Mouse (Mus musculus): ENCODE results near the gene Tmem109. TPM values are rescaled to one million over a fixed set of nuclear protein-coding genes. Genes with fewer than 3 reads are reported as not detected.

The Tmem109 gene
- polyA plus RNA-seq, 1 experiment from 2014 or later: 50.7 TPM

DNA sequence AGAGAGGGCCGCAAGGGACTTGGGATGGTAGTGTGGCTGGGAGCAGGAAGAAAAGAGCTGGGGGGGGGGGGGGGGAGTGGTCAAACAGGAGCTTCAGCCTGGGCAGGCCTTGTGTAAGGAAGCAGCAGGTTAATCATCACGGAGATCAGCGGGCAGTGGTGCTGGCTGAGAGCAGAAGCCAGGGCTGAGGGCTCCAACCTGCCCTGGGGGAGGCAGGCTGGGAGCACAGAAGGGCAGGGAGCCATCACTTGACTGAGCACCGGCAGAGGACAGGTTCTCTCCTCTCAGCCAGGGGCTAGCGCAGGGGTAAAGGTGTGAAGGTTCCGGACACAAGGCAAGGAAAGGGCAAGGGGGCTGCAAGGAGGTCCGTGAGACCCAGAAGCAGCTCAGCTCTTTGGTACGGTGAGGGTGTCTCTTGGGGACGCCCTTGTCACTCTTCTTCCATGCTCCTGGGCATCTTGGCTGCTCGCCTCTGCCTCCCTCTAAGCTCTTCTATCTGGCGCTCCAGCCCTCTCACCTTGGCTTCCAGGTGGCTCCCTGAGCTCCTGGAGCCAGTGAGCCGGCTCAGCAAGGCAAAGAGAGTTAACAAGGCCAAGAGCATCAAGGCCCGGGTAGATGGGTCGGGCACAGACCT, 10.4 kb downstream of the Tmem109 start:
- no peak overlapping the region for H3K9ac ChIP-seq (ENCODE audit: low read depth, low read length)
- H3K4me1 ChIP-seq (ENCODE audit: control insufficient read depth, insufficient read depth, low read depth, low read length): peaks cover 22% of the 10 kb centered on the region
- no peak overlapping the region for H3K4me2 ChIP-seq (ENCODE audit: low read length)
- no peak overlapping the region for H3K27ac ChIP-seq (ENCODE audit: low read depth, low read length)
- H3K9me3 ChIP-seq (ENCODE audit: control insufficient read depth, low read length): no peaks in the 10 kb centered on the region
- no peak for ATAC-seq
- 78% methylated on average over 14 of the region's 14 CpGs for WGBS
- H3K27me3 ChIP-seq (replicated peaks; ENCODE audit: control insufficient read depth, insufficient read depth, low read length): no peaks in the 10 kb centered on the region
- no peak overlapping the region for H3K4me3 ChIP-seq (ENCODE audit: low read length)
- H3K36me3 ChIP-seq (ENCODE audit: control insufficient read depth, insufficient read depth, low read length): peaks cover 25% of the 10 kb centered on the region

DNA sequence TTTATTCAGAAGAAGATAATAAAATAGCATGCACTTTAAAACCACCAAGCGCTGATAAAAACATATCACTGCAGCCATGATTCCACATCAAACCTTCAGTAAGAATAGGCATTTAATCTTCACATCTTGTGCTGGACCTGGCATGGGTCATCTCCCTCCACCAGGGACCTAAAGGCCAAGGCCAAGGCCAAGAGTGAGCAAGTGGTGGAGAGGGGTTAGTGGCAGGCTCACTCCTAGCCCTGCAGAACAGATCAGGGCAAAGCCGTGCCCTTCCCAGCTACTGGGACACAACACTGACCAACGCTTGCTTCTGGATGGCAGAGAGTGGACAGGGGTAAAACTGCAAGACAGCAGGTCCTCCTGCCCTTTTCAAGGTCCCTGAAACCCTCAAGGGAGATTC, 11.1 kb downstream of the Tmem109 start:
- Histone ChIP-seq H3K9ac (ENCODE audit: low read depth, low read length) (no peak overlapping the region), H3K27ac (ENCODE audit: low read depth, low read length) (no peak overlapping the region), H3K4me1 (ENCODE audit: control insufficient read depth, insufficient read depth, low read depth, low read length) (peaks cover 22% of the 10 kb centered on the region), H3K4me2 (ENCODE audit: low read length) (no peak overlapping the region), H3K9me3 (ENCODE audit: control insufficient read depth, low read length) (no peaks in the 10 kb centered on the region), H3K4me3 (ENCODE audit: low read length) (no peak overlapping the region), H3K27me3 (replicated peaks; ENCODE audit: control insufficient read depth, insufficient read depth, low read length) (no peaks in the 10 kb centered on the region), H3K36me3 (ENCODE audit: control insufficient read depth, insufficient read depth, low read length) (peaks cover 31% of the 10 kb centered on the region)
- WGBS: 91% methylated on average over 3 of the region's 3 CpGs
- ATAC-seq: no peak

DNA sequence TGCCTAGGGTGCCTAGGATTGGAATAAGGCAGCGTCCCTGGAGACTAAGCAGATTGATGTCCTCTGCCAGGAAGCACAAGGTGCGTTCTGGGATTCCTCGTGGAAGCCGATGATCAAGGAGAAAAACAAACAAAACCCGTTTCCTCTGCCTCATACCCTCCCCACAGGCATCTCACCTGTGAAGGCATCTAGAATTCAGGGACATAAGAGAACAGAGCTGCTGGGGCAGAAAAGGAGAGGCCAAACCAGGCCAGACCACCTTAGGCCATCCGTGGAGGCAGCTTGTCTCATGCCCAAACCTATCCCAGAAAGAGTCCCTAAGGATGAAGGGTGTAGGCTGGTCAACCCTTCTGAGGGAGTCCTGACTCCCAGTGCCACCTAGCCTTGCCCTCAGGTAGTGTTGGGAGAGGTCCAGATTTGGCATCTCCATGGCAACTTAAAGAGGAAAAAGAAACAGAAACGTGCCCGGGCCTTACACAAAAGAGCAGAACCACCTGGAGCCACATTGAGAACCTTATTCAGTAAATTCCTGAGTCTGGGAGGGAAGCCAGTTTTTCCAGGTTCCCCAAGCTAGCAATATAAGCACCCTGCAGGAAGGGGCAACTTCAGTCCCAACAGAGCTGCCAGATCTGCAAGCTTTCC, 11.8 kb downstream of the Tmem109 start, which contains the start of gene Tmem132a:
TSS of gene Tmem132a (minus strand) at position 55 of the 642 bp plus-strand sequence.
- H3K9ac ChIP-seq (ENCODE audit: low read depth, low read length): peak within 1 kb of the TSS; percentile 95
- WGBS: 3% methylated on average over 8 of the region's 8 CpGs
- H3K27me3 ChIP-seq (replicated peaks; ENCODE audit: control insufficient read depth, insufficient read depth, low read length): no peaks in the 10 kb centered on the region
- H3K36me3 ChIP-seq (ENCODE audit: control insufficient read depth, insufficient read depth, low read length): peaks cover 38% of the 10 kb centered on the region
- peak within 1 kb of the TSS; percentile 88 for H3K27ac ChIP-seq (ENCODE audit: low read depth, low read length)
- peak within 1 kb of the TSS; percentile 85 for H3K4me3 ChIP-seq (ENCODE audit: low read length)
- H3K9me3 ChIP-seq (ENCODE audit: control insufficient read depth, low read length): no peaks in the 10 kb centered on the region
- peak within 1 kb of the TSS; percentile 82 for H3K4me2 ChIP-seq (ENCODE audit: low read length)
- ATAC-seq: peak; percentile 58
- peaks cover 22% of the 10 kb centered on the region for H3K4me1 ChIP-seq (ENCODE audit: control insufficient read depth, insufficient read depth, low read depth, low read length)

DNA sequence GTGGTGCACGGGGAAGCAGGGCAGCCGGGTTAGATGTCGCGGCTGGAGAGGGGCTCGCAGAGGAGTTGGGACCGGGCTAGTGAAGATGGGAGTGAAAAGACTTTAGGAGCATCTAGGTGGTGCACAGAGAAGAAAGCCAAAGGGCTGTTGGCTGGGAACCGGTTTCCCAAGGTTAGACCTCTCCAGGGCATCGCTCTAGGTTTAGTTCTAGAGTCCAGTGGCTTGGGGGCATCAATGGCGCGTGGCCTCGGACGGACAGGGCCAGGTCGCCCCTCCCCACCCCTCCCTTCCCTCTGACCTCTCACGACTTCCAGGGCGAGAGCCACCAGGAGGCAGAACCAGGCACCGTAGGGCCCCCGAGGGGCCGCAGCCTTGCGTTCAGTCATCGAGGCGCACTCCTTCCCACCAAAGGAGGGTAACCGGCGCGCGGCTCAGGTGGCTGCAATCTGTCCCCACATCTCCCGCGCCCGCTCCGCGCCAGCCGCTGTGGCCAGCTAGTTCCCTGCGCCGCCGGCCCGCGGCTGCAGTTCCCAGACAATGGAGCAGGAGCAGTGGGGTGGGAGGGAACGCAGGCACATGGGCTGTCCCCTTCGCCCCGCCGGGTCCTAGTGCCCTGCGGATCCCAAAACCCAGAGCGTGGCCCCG, 12.4 kb downstream of the Tmem109 start:
- H3K4me2 ChIP-seq (ENCODE audit: low read length): peak overlapping the region; percentile 82
- H3K27ac ChIP-seq (ENCODE audit: low read depth, low read length): peak overlapping the region; percentile 88
- WGBS: 0% methylated on average over 43 of the region's 43 CpGs
- peak; percentile 95 for ATAC-seq
- H3K4me3 ChIP-seq (ENCODE audit: low read length): peak overlapping the region; percentile 85
- peak overlapping the region; percentile 95 for H3K9ac ChIP-seq (ENCODE audit: low read depth, low read length)
- H3K9me3 ChIP-seq (ENCODE audit: control insufficient read depth, low read length): no peaks in the 10 kb centered on the region
- peaks cover 22% of the 10 kb centered on the region for H3K4me1 ChIP-seq (ENCODE audit: control insufficient read depth, insufficient read depth, low read depth, low read length)
- H3K36me3 ChIP-seq (ENCODE audit: control insufficient read depth, insufficient read depth, low read length): peaks cover 44% of the 10 kb centered on the region
- H3K27me3 ChIP-seq (replicated peaks; ENCODE audit: control insufficient read depth, insufficient read depth, low read length): no peaks in the 10 kb centered on the region

DNA sequence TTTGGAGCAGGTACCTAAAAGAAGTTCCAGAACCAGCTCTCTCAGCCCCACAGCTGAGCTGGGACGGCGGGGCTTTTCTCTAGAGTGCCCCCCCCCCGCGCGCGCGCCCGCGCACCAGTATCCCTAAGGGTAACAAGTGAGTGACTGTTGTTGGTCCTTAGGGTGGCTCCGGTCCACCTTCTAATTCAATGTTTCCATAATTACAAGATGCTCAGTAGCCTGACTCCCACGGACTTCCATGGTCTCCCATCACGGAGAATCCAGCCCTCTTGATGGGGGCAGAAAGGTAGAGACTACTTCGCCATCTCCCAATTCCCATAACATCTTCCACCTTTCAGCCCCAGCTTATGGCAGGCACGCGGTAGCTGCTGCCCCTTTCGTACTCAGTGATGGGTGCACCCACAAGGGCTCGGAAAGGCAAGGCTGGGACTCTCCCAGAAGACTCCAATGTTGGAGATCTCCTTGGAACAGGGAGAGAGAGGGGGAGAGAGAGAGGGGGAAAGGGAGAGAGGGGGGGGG, 13.1 kb downstream of the Tmem109 start:
- Histone ChIP-seq H3K9ac (ENCODE audit: low read depth, low read length) (peak overlapping the region; percentile 95), H3K9me3 (ENCODE audit: control insufficient read depth, low read length) (no peaks in the 10 kb centered on the region), H3K27me3 (replicated peaks; ENCODE audit: control insufficient read depth, insufficient read depth, low read length) (no peaks in the 10 kb centered on the region), H3K4me3 (ENCODE audit: low read length) (peak overlapping the region; percentile 85), H3K27ac (ENCODE audit: low read depth, low read length) (peak overlapping the region; percentile 88), H3K36me3 (ENCODE audit: control insufficient read depth, insufficient read depth, low read length) (peaks cover 43% of the 10 kb centered on the region), H3K4me1 (ENCODE audit: control insufficient read depth, insufficient read depth, low read depth, low read length) (peaks cover 22% of the 10 kb centered on the region), H3K4me2 (ENCODE audit: low read length) (peak overlapping the region; percentile 82)
- under 1% methylated on average over 17 of the region's 17 CpGs for WGBS
- ATAC-seq: peak; percentile 40

DNA sequence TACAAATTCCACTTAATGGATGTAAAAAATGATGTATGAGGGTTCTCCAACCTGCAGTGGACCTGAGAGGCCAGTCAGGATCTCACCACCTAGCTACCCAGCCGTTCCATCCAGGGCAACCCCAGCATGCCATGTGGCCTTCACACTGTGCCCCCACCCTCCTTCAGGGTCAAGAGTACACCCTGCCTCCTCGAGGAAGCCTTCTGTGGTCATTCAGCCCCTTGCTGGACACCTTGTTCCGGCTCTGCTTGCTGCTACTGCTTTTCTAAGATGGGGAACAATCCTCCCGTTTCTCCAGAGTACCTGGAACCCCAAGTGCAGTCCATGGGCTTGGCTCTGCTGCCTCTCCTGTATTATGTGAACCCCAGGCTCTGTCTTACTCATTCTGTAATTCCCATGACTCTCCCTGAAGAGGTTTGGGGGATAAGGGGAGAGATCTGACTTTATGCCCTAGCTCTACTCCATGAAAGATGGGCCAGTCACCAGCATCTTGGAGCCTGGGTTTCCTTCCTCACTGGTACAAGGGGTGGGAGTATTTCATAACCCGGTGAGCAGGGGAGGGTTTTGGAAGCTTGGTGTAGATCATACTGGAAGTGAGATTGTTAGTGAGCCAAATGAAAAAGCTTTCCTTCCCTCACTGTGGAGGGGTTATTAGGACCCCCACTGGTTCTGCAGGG, 13.7 kb downstream of the Tmem109 start:
- Histone ChIP-seq H3K9me3 (ENCODE audit: control insufficient read depth, low read length) (no peaks in the 10 kb centered on the region), H3K36me3 (ENCODE audit: control insufficient read depth, insufficient read depth, low read length) (peaks cover 49% of the 10 kb centered on the region), H3K27me3 (replicated peaks; ENCODE audit: control insufficient read depth, insufficient read depth, low read length) (no peaks in the 10 kb centered on the region), H3K4me3 (ENCODE audit: low read length) (peak overlapping the region; percentile 85), H3K27ac (ENCODE audit: low read depth, low read length) (peak overlapping the region; percentile 35), H3K4me2 (ENCODE audit: low read length) (peak overlapping the region; percentile 82), H3K4me1 (ENCODE audit: control insufficient read depth, insufficient read depth, low read depth, low read length) (peaks cover 22% of the 10 kb centered on the region), H3K9ac (ENCODE audit: low read depth, low read length) (peak overlapping the region; percentile 95)
- ATAC-seq: 0 out of 2 replicates have a peak, but pooled peaks have one; percentile 1
- WGBS: 18% methylated on average over 5 of the region's 5 CpGs

DNA sequence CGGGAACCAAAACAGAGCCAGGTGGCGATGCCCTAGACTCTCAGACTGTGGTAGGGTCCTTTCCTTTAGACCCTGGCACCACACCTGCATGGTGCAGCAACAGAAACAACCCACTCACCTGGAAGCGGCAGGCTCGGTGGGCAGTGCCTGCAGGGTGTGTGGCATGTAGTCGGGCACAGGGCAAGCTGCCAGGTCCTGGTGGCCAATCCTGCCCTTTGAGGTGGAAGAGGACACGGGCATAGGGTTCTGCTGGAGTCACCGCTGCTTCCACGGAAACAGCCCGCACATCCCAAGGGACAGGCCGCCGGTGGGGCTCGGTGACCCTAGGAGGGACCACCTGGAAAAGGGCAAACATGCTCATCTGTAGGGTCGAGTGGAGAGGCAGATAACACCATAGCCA, 15.4 kb downstream of the Tmem109 start:
- no peak overlapping the region for H3K9ac ChIP-seq (ENCODE audit: low read depth, low read length)
- no peak overlapping the region for H3K27ac ChIP-seq (ENCODE audit: low read depth, low read length)
- no peak overlapping the region for H3K4me3 ChIP-seq (ENCODE audit: low read length)
- H3K27me3 ChIP-seq (replicated peaks; ENCODE audit: control insufficient read depth, insufficient read depth, low read length): no peaks in the 10 kb centered on the region
- H3K4me1 ChIP-seq (ENCODE audit: control insufficient read depth, insufficient read depth, low read depth, low read length): peaks cover 22% of the 10 kb centered on the region
- ATAC-seq: no peak
- no peaks in the 10 kb centered on the region for H3K9me3 ChIP-seq (ENCODE audit: control insufficient read depth, low read length)
- no peak overlapping the region for H3K4me2 ChIP-seq (ENCODE audit: low read length)
- WGBS: 91% methylated on average over 13 of the region's 13 CpGs
- peaks cover 55% of the 10 kb centered on the region for H3K36me3 ChIP-seq (ENCODE audit: control insufficient read depth, insufficient read depth, low read length)

DNA sequence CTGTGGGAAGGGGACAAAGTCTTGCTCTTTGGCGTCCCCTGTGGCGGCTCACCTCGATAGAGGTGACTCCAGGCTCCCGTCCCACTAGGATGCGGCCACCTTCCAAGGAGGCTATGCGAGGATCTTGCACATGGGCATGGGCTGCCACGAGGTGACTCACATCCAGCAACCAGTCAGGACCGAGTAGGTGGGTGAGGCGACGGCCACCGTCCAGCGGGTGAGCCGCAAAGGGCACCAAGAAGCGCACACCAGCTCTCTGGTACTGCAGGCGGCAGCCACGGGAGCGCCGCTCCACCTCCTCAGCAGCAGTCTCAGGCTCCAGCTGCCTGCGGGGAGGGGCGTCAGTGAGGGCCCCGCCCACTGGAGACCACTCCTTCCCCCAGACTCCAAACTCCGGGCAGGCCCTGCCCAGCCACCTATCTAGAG, 21.7 kb downstream of the Tmem109 start:
- Histone ChIP-seq H3K27ac (ENCODE audit: low read depth, low read length) (no peak overlapping the region), H3K27me3 (replicated peaks; ENCODE audit: control insufficient read depth, insufficient read depth, low read length) (no peaks in the 10 kb centered on the region), H3K9me3 (ENCODE audit: control insufficient read depth, low read length) (no peaks in the 10 kb centered on the region), H3K4me2 (ENCODE audit: low read length) (no peak overlapping the region), H3K4me3 (ENCODE audit: low read length) (no peak overlapping the region), H3K9ac (ENCODE audit: low read depth, low read length) (no peak overlapping the region), H3K4me1 (ENCODE audit: control insufficient read depth, insufficient read depth, low read depth, low read length) (no peaks in the 10 kb centered on the region; the same call in 1 of the 2 replicates), H3K36me3 (ENCODE audit: control insufficient read depth, insufficient read depth, low read length) (peaks cover 71% of the 10 kb centered on the region)
- WGBS: 51% methylated on average over 22 of the region's 22 CpGs
- no peak for ATAC-seq
